Mouse (Mus musculus) forebrain, postnatal 0 days (tissue): Measurements from ENCODE around the gene Fxn. TPM values are rescaled to one million over a fixed set of nuclear protein-coding genes. Genes with fewer than 3 reads are reported as not detected.

ENCODE experiments used
- ATAC-seq: fragments of 200-750 bp; cut with Nextera tagmentation; 2 replicates; pipeline ENCODE4 v1.8.0; 2017; ENCODE audit warnings: mild to moderate bottlenecking, moderate library complexity
- DNase-seq: peaks from one replicate; pipeline ENCODE4 v3.0.0-alpha.2; 2015
- H3K27ac ChIP-seq: fragments of 300-500 bp; sonication (generic); 2 replicates; pipeline ENCODE4 v1.5.1; 2014; ENCODE audit warnings: low read depth, mild to moderate bottlenecking, antibody characterized with exemption, low read length, moderate library complexity, mixed read lengths
- H3K27me3 ChIP-seq: fragments of 300-500 bp; sonication (generic); 2 replicates; pipeline ENCODE4 v1.6.1; 2014; ENCODE audit warnings: mild to moderate bottlenecking, low read length, mixed read lengths; ENCODE audit not compliant: insufficient read depth
- H3K36me3 ChIP-seq: fragments of 300-500 bp; sonication (generic); 2 replicates; pipeline ENCODE4 v1.6.1; 2014; ENCODE audit warnings: mild to moderate bottlenecking, moderate library complexity; ENCODE audit not compliant: insufficient read depth
- H3K4me1 ChIP-seq: fragments of 300-500 bp; sonication (generic); 2 replicates; pipeline ENCODE4 v1.6.1; 2014; ENCODE audit warnings: antibody characterized with exemption; ENCODE audit not compliant: insufficient read depth
- H3K4me2 ChIP-seq: fragments of 300-500 bp; sonication (generic); 2 replicates; pipeline ENCODE4 v1.6.1; 2014; ENCODE audit warnings: low read depth, mild to moderate bottlenecking, moderate library complexity
- H3K4me3 ChIP-seq: fragments of 300-500 bp; sonication (generic); 2 replicates; pipeline ENCODE4 v1.5.1; 2014; ENCODE audit warnings: low read depth, low read length, mixed read lengths
- H3K9ac ChIP-seq: fragments of 300-500 bp; sonication (generic); 2 replicates; pipeline ENCODE4 v1.6.1; 2014; ENCODE audit warnings: mild to moderate bottlenecking
- H3K9me3 ChIP-seq: fragments of 300-500 bp; sonication (generic); 2 replicates; pipeline ENCODE4 v1.6.1; 2016; ENCODE audit warnings: low read length
- CTCF ChIP-seq: sonication (generic); IDR thresholded peaks from 2 replicates; pipeline ENCODE4 v1.5.1; 2016; ENCODE audit warnings: antibody characterized with exemption, control low read depth, low read depth
- WGBS: fragments of 180-500 bp; shearing (Covaris S2); extraction: QIAGEN DNeasy Blood & Tissue Kit; methylation state at CpG from one replicate; pipeline ENCODE4 v1.1.7; 2014; 5-methylcytosine and 5-hydroxymethylcytosine counted together
- polyA plus RNA-seq: library from polyadenylated mRNA; unstranded; fragments of >200 nt; fragmentation: Nextera tagmentation; extraction: Ambion mirVana; gene quantifications from 2 replicates; pipeline ENCODE4 v1.2.1, GENCODE M21; 2015
- total RNA-seq: library from RNA; depleted of rRNA; stranded (reverse); fragments of >200 nt; gene quantifications from 2 replicates; pipeline ENCODE4 v1.2.3, GENCODE M21; 2014

Gene Fxn
- total and polyA plus RNA-seq, 2 experiments from 2014 or later, result 26.0 to 33.4 TPM

- Histone ChIP-seq H3K9me3 (no peaks in the 10 kb centered on the region), H3K36me3 (peaks cover 5% of the 10 kb centered on the region), H3K4me1 (no peaks in the 10 kb centered on the region), H3K4me2 (no peak overlapping the region), H3K9ac (no peak overlapping the region), H3K27me3 (no peaks in the 10 kb centered on the region), H3K27ac (0 out of 2 replicates have a peak overlapping the region, but pooled peaks have one; percentile 4), H3K4me3 (no peak overlapping the region)
- DNase-seq, result no peak
- TF ChIP-seq CTCF, result no peak
- peak; percentile 61 for ATAC-seq
- 63% methylated on average over 12 of the region's 12 CpGs for WGBS
Observed at GRCm38 (mm10) chr19:24259390-24260351, 20.7 kb downstream of the Fxn start.

GRCm38 (mm10) chr19:24258368-24258767, 22.0 kb downstream of the Fxn start:
- no peaks in the 10 kb centered on the region for H3K9me3 ChIP-seq
- peaks cover 5% of the 10 kb centered on the region for H3K36me3 ChIP-seq
- H3K4me3 ChIP-seq, result no peak overlapping the region
- H3K9ac ChIP-seq, result no peak overlapping the region
- no peaks in the 10 kb centered on the region for H3K4me1 ChIP-seq
- no peaks in the 10 kb centered on the region for H3K27me3 ChIP-seq
- 73% methylated on average over 5 of the region's 5 CpGs for WGBS
- H3K27ac ChIP-seq, result no peak overlapping the region
- ATAC-seq, result no peak
- no peak for DNase-seq
- no peak for TF ChIP-seq CTCF
- no peak overlapping the region for H3K4me2 ChIP-seq

- no peak for ATAC-seq
- 96% methylated on average over 6 of the region's 6 CpGs for WGBS
- no peak for TF ChIP-seq CTCF
Observed at GRCm38 (mm10) chr19:24257962-24258361, 22.4 kb downstream of the Fxn start.

GRCm38 (mm10) chr19:24253657-24254260, 26.6 kb downstream of the Fxn start:
- no peak overlapping the region for H3K9ac ChIP-seq
- no peaks in the 10 kb centered on the region for H3K9me3 ChIP-seq
- no peak overlapping the region for H3K4me2 ChIP-seq
- no peaks in the 10 kb centered on the region for H3K4me1 ChIP-seq
- ATAC-seq, result no peak
- no peak for TF ChIP-seq CTCF
- no peak overlapping the region for H3K27ac ChIP-seq
- H3K36me3 ChIP-seq, result no peaks in the 10 kb centered on the region
- 15% methylated on average over 9 of the region's 9 CpGs for WGBS
- no peaks in the 10 kb centered on the region for H3K27me3 ChIP-seq
- no peak for DNase-seq
- H3K4me3 ChIP-seq, result no peak overlapping the region

More at GRCm38 (mm10) chr19:24257962-24258361, 22.4 kb downstream of the Fxn start:
- DNase-seq, result no peak
- H3K9me3 ChIP-seq, result no peaks in the 10 kb centered on the region
- H3K9ac ChIP-seq, result no peak overlapping the region
- no peak overlapping the region for H3K4me3 ChIP-seq
- no peak overlapping the region for H3K4me2 ChIP-seq
- H3K27ac ChIP-seq, result no peak overlapping the region
- H3K27me3 ChIP-seq, result no peaks in the 10 kb centered on the region
- peaks cover 5% of the 10 kb centered on the region for H3K36me3 ChIP-seq
- H3K4me1 ChIP-seq, result no peaks in the 10 kb centered on the region

GRCm38 (mm10) chr19:24251869-24252268, 28.5 kb downstream of the Fxn start:
- H3K27me3 ChIP-seq, result no peaks in the 10 kb centered on the region
- H3K36me3 ChIP-seq, result no peaks in the 10 kb centered on the region
- H3K27ac ChIP-seq, result no peak overlapping the region
- H3K4me1 ChIP-seq, result no peaks in the 10 kb centered on the region
- H3K4me3 ChIP-seq, result no peak overlapping the region
- DNase-seq (no peak), ATAC-seq (no peak)
- no peak overlapping the region for H3K9ac ChIP-seq
- no peak overlapping the region for H3K4me2 ChIP-seq
- TF ChIP-seq CTCF, result no peak
- no peaks in the 10 kb centered on the region for H3K9me3 ChIP-seq
- 11% methylated on average over 6 of the region's 6 CpGs for WGBS

- Histone ChIP-seq H3K4me2 (no peak overlapping the region), H3K27ac (no peak overlapping the region), H3K4me3 (no peak overlapping the region), H3K9ac (no peak overlapping the region), H3K27me3 (no peaks in the 10 kb centered on the region), H3K4me1 (no peaks in the 10 kb centered on the region), H3K9me3 (no peaks in the 10 kb centered on the region), H3K36me3 (no peaks in the 10 kb centered on the region)
- no peak for ATAC-seq
- 86% methylated on average over 6 of the region's 6 CpGs for WGBS
- DNase-seq, result no peak
- TF ChIP-seq CTCF, result no peak
Observed at GRCm38 (mm10) chr19:24243340-24243739, 37.1 kb downstream of the Fxn start.
